Mouse (Mus musculus) G1E (cell line): ENCODE measurements at regions not wholly inside any gene's neighbourhood (a gene's known extent, or its start where the extent isn't known, plus 50 kb on each side); places are given as distances from the start of the nearest gene placed in this dataset.

ENCODE experiments used
- ATAC-seq: 2 replicates; pipeline ENCODE4 v1.8.0; 2016; ENCODE audit warnings: mild to moderate bottlenecking; ENCODE audit not compliant: insufficient number of reproducible peaks, poor library complexity, low FRiP score, severe bottlenecking; ENCODE audit errors: extremely low read depth
- DNase-seq: peaks from one replicate; pipeline ENCODE4 v3.0.0; 2012; ENCODE audit warnings: low spot score
- H3K27me3 ChIP-seq: 2 replicates; pipeline ENCODE4 v1.6.1; 2012; ENCODE audit warnings: mild to moderate bottlenecking, low read length, inconsistent platforms; ENCODE audit not compliant: insufficient read depth
- H3K36me3 ChIP-seq: replicated peaks from 2 replicates; pipeline ENCODE3; 2012; ENCODE audit warnings: mild to moderate bottlenecking, inconsistent platforms
- H3K4me1 ChIP-seq: 2 replicates; pipeline ENCODE4 v1.6.1; 2012; ENCODE audit warnings: low read depth, low read length, inconsistent platforms, mixed read lengths; ENCODE audit not compliant: insufficient read depth
- H3K4me3 ChIP-seq: 2 replicates; pipeline ENCODE4 v1.5.1; 2012; ENCODE audit warnings: low read depth, mild to moderate bottlenecking, inconsistent platforms, low read length, moderate library complexity, mixed read lengths
- H3K9me3 ChIP-seq: replicated peaks from 2 replicates; pipeline ENCODE4 v1.6.1; 2012; ENCODE audit warnings: inconsistent platforms
- CTCF ChIP-seq: IDR thresholded peaks from 2 replicates; pipeline ENCODE4 v1.5.1; 2012; ENCODE audit warnings: low read depth, low read length, inconsistent platforms, mixed read lengths
- GATA1 ChIP-seq: IDR thresholded peaks from 2 replicates; pipeline ENCODE4 v1.6.1; 2012; ENCODE audit warnings: borderline replicate concordance, low read length, inconsistent platforms, mixed read lengths
- GATA2 ChIP-seq: IDR thresholded peaks from 2 replicates; pipeline ENCODE4 v1.6.1; 2012; ENCODE audit warnings: low read depth, low read length, inconsistent platforms, borderline replicate concordance
- POLR2AphosphoS5 ChIP-seq: IDR thresholded peaks from 2 replicates; pipeline ENCODE4 v1.6.1; 2012; ENCODE audit warnings: low read depth, low read length, inconsistent platforms; ENCODE audit not compliant: insufficient replicate concordance
- TAL1 ChIP-seq: conservative IDR thresholded peaks from 2 replicates; pipeline ENCODE4 v1.6.1; 2012; ENCODE audit warnings: low read depth, low read length, inconsistent platforms, mixed read lengths

- ATAC-seq (no peak), DNase-seq (no peak)
- H3K9me3 ChIP-seq: peaks cover 45% of the 10 kb centered on the region
- no peaks in the 10 kb centered on the region for H3K4me1 ChIP-seq
- no peaks in the 10 kb centered on the region for H3K36me3 ChIP-seq
- TF ChIP-seq GATA2: no peak
- no peak for TF ChIP-seq GATA1
- TF ChIP-seq CTCF: no peak
- no peak for TF ChIP-seq POLR2AphosphoS5
- TF ChIP-seq TAL1: no peak
- no peaks in the 10 kb centered on the region for H3K27me3 ChIP-seq
- no peak overlapping the region for H3K4me3 ChIP-seq
These were observed 143.1 kb upstream of the N4bp1 start for GRCm38 (mm10) chr8:87028171-87028570.

- no peaks in the 10 kb centered on the region for H3K4me1 ChIP-seq
- ATAC-seq (no peak), DNase-seq (no peak)
- H3K4me3 ChIP-seq: no peak overlapping the region
- no peak for TF ChIP-seq GATA2
- TF ChIP-seq POLR2AphosphoS5: no peak
- TF ChIP-seq GATA1: no peak
- no peak for TF ChIP-seq CTCF
- no peak for TF ChIP-seq TAL1
- peaks cover 45% of the 10 kb centered on the region for H3K9me3 ChIP-seq
- H3K36me3 ChIP-seq: no peaks in the 10 kb centered on the region
- H3K27me3 ChIP-seq: no peaks in the 10 kb centered on the region
These were observed 140.9 kb upstream of the N4bp1 start for GRCm38 (mm10) chr8:87025946-87026345.

- DNase-seq (no peak), ATAC-seq (no peak)
- TF ChIP-seq GATA1 (no peak), TAL1 (no peak), GATA2 (no peak), POLR2AphosphoS5 (no peak), CTCF (no peak)
- Histone ChIP-seq H3K4me3 (no peak overlapping the region), H3K27me3 (no peaks in the 10 kb centered on the region), H3K36me3 (no peaks in the 10 kb centered on the region), H3K9me3 (peaks cover 40% of the 10 kb centered on the region), H3K4me1 (no peaks in the 10 kb centered on the region)
These were observed 134.7 kb upstream of the N4bp1 start for GRCm38 (mm10) chr8:87019795-87020194.

- Histone ChIP-seq H3K4me3 (no peak overlapping the region), H3K4me1 (no peaks in the 10 kb centered on the region), H3K27me3 (no peaks in the 10 kb centered on the region), H3K9me3 (peaks cover 24% of the 10 kb centered on the region), H3K36me3 (no peaks in the 10 kb centered on the region)
- no peak for DNase-seq
- ATAC-seq: no peak
- no peak for TF ChIP-seq CTCF
- no peak for TF ChIP-seq GATA2
- no peak for TF ChIP-seq GATA1
- no peak for TF ChIP-seq TAL1
- TF ChIP-seq POLR2AphosphoS5: no peak
These were observed 90.5 kb upstream of the N4bp1 start for GRCm38 (mm10) chr8:86975546-86975945.

GRCm38 (mm10) chr8:86971736-86972135 lies 86.7 kb upstream of the N4bp1 start:
- H3K36me3 ChIP-seq: no peaks in the 10 kb centered on the region
- peaks cover 29% of the 10 kb centered on the region for H3K9me3 ChIP-seq
- H3K4me3 ChIP-seq: no peak overlapping the region
- H3K27me3 ChIP-seq: no peaks in the 10 kb centered on the region
- ATAC-seq (no peak), DNase-seq (no peak)
- no peaks in the 10 kb centered on the region for H3K4me1 ChIP-seq
- TF ChIP-seq GATA2 (no peak), GATA1 (no peak), CTCF (no peak), POLR2AphosphoS5 (no peak), TAL1 (no peak)

GRCm38 (mm10) chr8:86969051-86969450 lies 84.0 kb upstream of the N4bp1 start:
- TF ChIP-seq TAL1 (no peak), GATA1 (no peak), GATA2 (no peak), CTCF (no peak), POLR2AphosphoS5 (no peak)
- ATAC-seq (no peak), DNase-seq (no peak)
- peaks cover 20% of the 10 kb centered on the region for H3K9me3 ChIP-seq
- no peak overlapping the region for H3K4me3 ChIP-seq
- H3K36me3 ChIP-seq: no peaks in the 10 kb centered on the region
- no peaks in the 10 kb centered on the region for H3K27me3 ChIP-seq
- H3K4me1 ChIP-seq: no peaks in the 10 kb centered on the region

GRCm38 (mm10) chr8:86967891-86968311 lies 82.8 kb upstream of the N4bp1 start:
- TF ChIP-seq POLR2AphosphoS5 (no peak), GATA2 (no peak), CTCF (no peak), GATA1 (no peak), TAL1 (no peak)
- ATAC-seq: no peak
- H3K36me3 ChIP-seq: no peaks in the 10 kb centered on the region
- no peak for DNase-seq
- H3K4me3 ChIP-seq: no peak overlapping the region
- H3K27me3 ChIP-seq: no peaks in the 10 kb centered on the region
- no peaks in the 10 kb centered on the region for H3K4me1 ChIP-seq
- peaks cover 20% of the 10 kb centered on the region for H3K9me3 ChIP-seq
